Mouse (Mus musculus): ENCODE results near the gene Slc35c2. TPM values are rescaled to one million over a fixed set of nuclear protein-coding genes. Genes with fewer than 3 reads are reported as not detected.

Slc35c2 gene
- polyA plus RNA-seq, 1 experiment from 2014 or later, result 53.0 TPM

GRCm38 (mm10) chr2:165317621-165318263 lies 30.1 kb upstream of the Slc35c2 start:
- Histone ChIP-seq H3K9ac (ENCODE audit: low read depth, low read length) (no peak overlapping the region), H3K9me3 (ENCODE audit: control insufficient read depth, low read length) (no peaks in the 10 kb centered on the region), H3K4me2 (0 out of 2 replicates have a peak overlapping the region, but pooled peaks have one; percentile 1), H3K36me3 (ENCODE audit: control insufficient read depth, insufficient read depth, low read length) (peaks cover 10% of the 10 kb centered on the region; the same call in 1 of the 2 replicates), H3K27ac (ENCODE audit: low read depth, low read length) (peak overlapping the region; percentile 54; the same call in 1 of the 2 replicates), H3K4me3 (ENCODE audit: low read depth, low read length) (no peak overlapping the region), H3K4me1 (replicated peaks; ENCODE audit: control insufficient read depth, insufficient read depth, low read length) (peaks cover 56% of the 10 kb centered on the region), H3K27me3 (replicated peaks; ENCODE audit: control insufficient read depth, insufficient read depth, low read length) (no peaks in the 10 kb centered on the region)
- ATAC-seq (replicated peaks; ENCODE audit: low FRiP score) (peak; percentile 27; the same call in 1 of the 2 replicates), DNase-seq (ENCODE audit: low spot score) (no peak)
- 41% methylated on average over 16 of the region's 16 CpGs for WGBS

- Histone ChIP-seq H3K4me2 (no peak overlapping the region), H3K27ac (ENCODE audit: low read depth, low read length) (peak overlapping the region; percentile 54; the same call in 1 of the 2 replicates), H3K9me3 (ENCODE audit: control insufficient read depth, low read length) (no peaks in the 10 kb centered on the region), H3K9ac (ENCODE audit: low read depth, low read length) (no peak overlapping the region), H3K36me3 (ENCODE audit: control insufficient read depth, insufficient read depth, low read length) (peaks cover 10% of the 10 kb centered on the region; the same call in 1 of the 2 replicates), H3K27me3 (replicated peaks; ENCODE audit: control insufficient read depth, insufficient read depth, low read length) (no peaks in the 10 kb centered on the region), H3K4me1 (replicated peaks; ENCODE audit: control insufficient read depth, insufficient read depth, low read length) (peaks cover 52% of the 10 kb centered on the region), H3K4me3 (ENCODE audit: low read depth, low read length) (no peak overlapping the region)
- WGBS, result 45% methylated on average over 9 of the region's 9 CpGs
- DNase-seq (ENCODE audit: low spot score) (no peak), ATAC-seq (replicated peaks; ENCODE audit: low FRiP score) (0 out of 2 replicates have a peak, but pooled peaks have one; percentile 34)
Observed at GRCm38 (mm10) chr2:165316837-165317473, 29.3 kb upstream of the Slc35c2 start.

GRCm38 (mm10) chr2:165316204-165316603 lies 28.5 kb upstream of the Slc35c2 start:
- no peak overlapping the region for H3K4me3 ChIP-seq (ENCODE audit: low read depth, low read length)
- WGBS, result 69% methylated on average over 10 of the region's 10 CpGs
- H3K27ac ChIP-seq (ENCODE audit: low read depth, low read length), result no peak overlapping the region
- H3K27me3 ChIP-seq (replicated peaks; ENCODE audit: control insufficient read depth, insufficient read depth, low read length), result no peaks in the 10 kb centered on the region
- peaks cover 45% of the 10 kb centered on the region for H3K4me1 ChIP-seq (replicated peaks; ENCODE audit: control insufficient read depth, insufficient read depth, low read length)
- H3K4me2 ChIP-seq, result no peak overlapping the region
- ATAC-seq (replicated peaks; ENCODE audit: low FRiP score) (no peak), DNase-seq (ENCODE audit: low spot score) (no peak)
- H3K9ac ChIP-seq (ENCODE audit: low read depth, low read length), result no peak overlapping the region
- no peaks in the 10 kb centered on the region for H3K9me3 ChIP-seq (ENCODE audit: control insufficient read depth, low read length)
- H3K36me3 ChIP-seq (ENCODE audit: control insufficient read depth, insufficient read depth, low read length), result peaks cover 13% of the 10 kb centered on the region

- Histone ChIP-seq H3K27me3 (replicated peaks; ENCODE audit: control insufficient read depth, insufficient read depth, low read length) (no peaks in the 10 kb centered on the region), H3K9ac (ENCODE audit: low read depth, low read length) (no peak overlapping the region), H3K27ac (ENCODE audit: low read depth, low read length) (no peak overlapping the region), H3K4me2 (no peak overlapping the region), H3K9me3 (ENCODE audit: control insufficient read depth, low read length) (no peaks in the 10 kb centered on the region), H3K36me3 (ENCODE audit: control insufficient read depth, insufficient read depth, low read length) (peaks cover 14% of the 10 kb centered on the region), H3K4me3 (ENCODE audit: low read depth, low read length) (no peak overlapping the region), H3K4me1 (replicated peaks; ENCODE audit: control insufficient read depth, insufficient read depth, low read length) (peaks cover 32% of the 10 kb centered on the region)
- ATAC-seq (replicated peaks; ENCODE audit: low FRiP score) (no peak), DNase-seq (ENCODE audit: low spot score) (no peak)
- 85% methylated on average over 8 of the region's 8 CpGs for WGBS
Observed at GRCm38 (mm10) chr2:165314197-165314596, 26.5 kb upstream of the Slc35c2 start.

- H3K27ac ChIP-seq (ENCODE audit: low read depth, low read length), result no peak overlapping the region
- peaks cover 14% of the 10 kb centered on the region for H3K4me1 ChIP-seq (replicated peaks; ENCODE audit: control insufficient read depth, insufficient read depth, low read length)
- peaks cover 14% of the 10 kb centered on the region for H3K36me3 ChIP-seq (ENCODE audit: control insufficient read depth, insufficient read depth, low read length)
- H3K27me3 ChIP-seq (replicated peaks; ENCODE audit: control insufficient read depth, insufficient read depth, low read length), result no peaks in the 10 kb centered on the region
- no peak overlapping the region for H3K4me2 ChIP-seq
- DNase-seq (ENCODE audit: low spot score), result no peak
- H3K9me3 ChIP-seq (ENCODE audit: control insufficient read depth, low read length), result no peaks in the 10 kb centered on the region
- no peak overlapping the region for H3K4me3 ChIP-seq (ENCODE audit: low read depth, low read length)
- ATAC-seq (replicated peaks; ENCODE audit: low FRiP score), result no peak
- 79% methylated on average over 7 of the region's 7 CpGs for WGBS
- no peak overlapping the region for H3K9ac ChIP-seq (ENCODE audit: low read depth, low read length)
Observed at GRCm38 (mm10) chr2:165312381-165312780, 24.7 kb upstream of the Slc35c2 start.

GRCm38 (mm10) chr2:165311577-165311976 lies 23.9 kb upstream of the Slc35c2 start:
- H3K4me2 ChIP-seq, result no peak overlapping the region
- DNase-seq (ENCODE audit: low spot score) (no peak), ATAC-seq (replicated peaks; ENCODE audit: low FRiP score) (no peak)
- no peaks in the 10 kb centered on the region for H3K27me3 ChIP-seq (replicated peaks; ENCODE audit: control insufficient read depth, insufficient read depth, low read length)
- H3K9me3 ChIP-seq (ENCODE audit: control insufficient read depth, low read length), result no peaks in the 10 kb centered on the region
- H3K27ac ChIP-seq (ENCODE audit: low read depth, low read length), result no peak overlapping the region
- H3K9ac ChIP-seq (ENCODE audit: low read depth, low read length), result no peak overlapping the region
- WGBS, result 93% methylated on average over 12 of the region's 12 CpGs
- no peak overlapping the region for H3K4me3 ChIP-seq (ENCODE audit: low read depth, low read length)
- H3K36me3 ChIP-seq (ENCODE audit: control insufficient read depth, insufficient read depth, low read length), result peaks cover 14% of the 10 kb centered on the region
- H3K4me1 ChIP-seq (replicated peaks; ENCODE audit: control insufficient read depth, insufficient read depth, low read length), result peaks cover 6% of the 10 kb centered on the region

DNA sequence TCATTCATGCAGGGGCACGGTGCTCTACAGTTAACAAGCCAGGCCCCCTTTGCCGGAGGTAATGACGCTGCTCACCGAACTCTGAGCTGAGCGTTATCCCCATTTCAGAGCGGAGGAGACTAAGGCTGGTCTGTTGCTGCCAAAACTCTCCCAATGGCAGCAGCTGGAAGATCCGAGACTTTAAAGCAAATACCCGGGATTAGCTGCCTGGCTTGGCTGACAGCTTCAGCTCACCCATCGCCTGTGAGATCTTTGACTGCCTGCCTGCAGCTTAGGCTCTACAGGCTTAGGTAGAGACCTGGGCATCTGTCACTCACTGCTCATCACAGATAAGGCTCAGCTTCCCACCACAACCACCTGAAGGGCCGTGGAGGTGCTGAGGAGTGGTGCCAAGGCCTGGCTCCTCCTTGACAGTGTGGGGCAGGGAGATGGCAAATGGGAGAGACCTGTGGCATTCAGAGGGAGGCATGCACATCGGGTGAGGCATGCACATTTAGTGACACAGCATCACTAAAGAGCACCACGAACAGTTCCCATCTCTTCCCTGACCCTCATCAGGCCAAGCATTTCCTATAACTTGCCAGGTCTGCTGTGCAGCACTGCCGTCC lies 23.3 kb upstream of the Slc35c2 start:
- Histone ChIP-seq H3K27ac (ENCODE audit: low read depth, low read length) (no peak overlapping the region), H3K4me3 (ENCODE audit: low read depth, low read length) (no peak overlapping the region), H3K4me2 (no peak overlapping the region), H3K9me3 (ENCODE audit: control insufficient read depth, low read length) (no peaks in the 10 kb centered on the region), H3K4me1 (replicated peaks; ENCODE audit: control insufficient read depth, insufficient read depth, low read length) (peaks cover under 1% of the 10 kb centered on the region; the same call in 1 of the 2 replicates), H3K27me3 (replicated peaks; ENCODE audit: control insufficient read depth, insufficient read depth, low read length) (no peaks in the 10 kb centered on the region), H3K36me3 (ENCODE audit: control insufficient read depth, insufficient read depth, low read length) (peaks cover 14% of the 10 kb centered on the region), H3K9ac (ENCODE audit: low read depth, low read length) (no peak overlapping the region)
- ATAC-seq (replicated peaks; ENCODE audit: low FRiP score), result no peak
- no peak for DNase-seq (ENCODE audit: low spot score)
- 80% methylated on average over 13 of the region's 13 CpGs for WGBS

DNA sequence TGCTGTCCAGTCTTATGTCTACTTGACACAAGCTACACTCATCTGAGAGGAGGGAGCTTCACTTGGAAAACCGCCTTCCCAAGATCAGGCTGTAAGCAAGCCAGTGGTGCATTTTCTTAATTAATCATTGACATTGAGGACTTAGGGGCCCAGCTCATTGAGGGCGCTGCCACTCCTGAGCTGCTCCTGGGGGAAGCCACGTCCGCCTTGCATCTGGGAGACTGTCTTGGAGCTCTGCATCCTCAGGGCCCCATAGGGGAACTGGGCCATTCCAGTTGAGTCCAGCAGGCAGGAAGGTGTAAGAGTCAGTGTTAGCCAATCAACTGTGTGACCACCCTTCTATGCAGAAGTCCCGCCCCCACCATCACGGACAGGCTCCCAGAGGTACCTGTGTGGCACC lies 20.1 kb upstream of the Slc35c2 start:
- H3K27ac ChIP-seq (ENCODE audit: low read depth, low read length), result no peak overlapping the region
- H3K9ac ChIP-seq (ENCODE audit: low read depth, low read length), result no peak overlapping the region
- peaks cover 16% of the 10 kb centered on the region for H3K36me3 ChIP-seq (ENCODE audit: control insufficient read depth, insufficient read depth, low read length)
- H3K4me1 ChIP-seq (replicated peaks; ENCODE audit: control insufficient read depth, insufficient read depth, low read length), result no peaks in the 10 kb centered on the region; the same call in 1 of the 2 replicates
- H3K4me2 ChIP-seq, result no peak overlapping the region
- H3K9me3 ChIP-seq (ENCODE audit: control insufficient read depth, low read length), result no peaks in the 10 kb centered on the region
- ATAC-seq (replicated peaks; ENCODE audit: low FRiP score) (no peak), DNase-seq (ENCODE audit: low spot score) (no peak)
- H3K4me3 ChIP-seq (ENCODE audit: low read depth, low read length), result no peak overlapping the region
- no peaks in the 10 kb centered on the region for H3K27me3 ChIP-seq (replicated peaks; ENCODE audit: control insufficient read depth, insufficient read depth, low read length)
- 91% methylated on average over 6 of the region's 6 CpGs for WGBS
